Mouse (Mus musculus) neural tube, embryonic 11.5 days (tissue): ENCODE measurements at regions not wholly inside any gene's neighbourhood (a gene's known extent, or its start where the extent isn't known, plus 50 kb on each side); places are given as distances from the start of the nearest gene placed in this dataset.

Source experiments
- ATAC-seq: fragments of 200-750 bp; cut with Nextera tagmentation; 2 replicates; pipeline ENCODE4 v1.8.0; 2017; ENCODE audit warnings: moderate number of reproducible peaks, mild to moderate bottlenecking, moderate TSS enrichment, moderate library complexity; ENCODE audit not compliant: insufficient read depth, low FRiP score, low TSS enrichment
- DNase-seq: peaks from one replicate; pipeline ENCODE4 v3.0.0-alpha.2; 2015; ENCODE audit warnings: low spot score
- H3K27ac ChIP-seq: fragments of 300-500 bp; sonication (generic); 2 replicates; pipeline ENCODE4 v1.5.1; 2014; ENCODE audit warnings: low read depth, mild to moderate bottlenecking, low read length
- H3K27me3 ChIP-seq: fragments of 300-500 bp; sonication (generic); 2 replicates; pipeline ENCODE4 v1.6.1; 2014; ENCODE audit warnings: mild to moderate bottlenecking, low read length, mixed read lengths; ENCODE audit not compliant: control insufficient read depth, insufficient read depth
- H3K36me3 ChIP-seq: fragments of 300-500 bp; sonication (generic); 2 replicates; pipeline ENCODE4 v1.6.1; 2014; ENCODE audit warnings: mild to moderate bottlenecking, low read length, moderate library complexity, mixed read lengths; ENCODE audit not compliant: control insufficient read depth, insufficient read depth
- H3K4me1 ChIP-seq: fragments of 300-500 bp; sonication (generic); 2 replicates; pipeline ENCODE4 v1.6.1; 2014; ENCODE audit warnings: low read length, mixed read lengths; ENCODE audit not compliant: control insufficient read depth, insufficient read depth
- H3K4me2 ChIP-seq: fragments of 300-500 bp; sonication (generic); 2 replicates; pipeline ENCODE4 v1.6.1; 2014; ENCODE audit warnings: low read depth, mild to moderate bottlenecking, moderate library complexity
- H3K4me3 ChIP-seq: fragments of 300-500 bp; sonication (generic); 2 replicates; pipeline ENCODE4 v1.5.1; 2014; ENCODE audit warnings: low read depth, low read length
- H3K9ac ChIP-seq: fragments of 300-500 bp; sonication (generic); 2 replicates; pipeline ENCODE4 v1.6.1; 2014; ENCODE audit warnings: mild to moderate bottlenecking, low read length
- H3K9me3 ChIP-seq: fragments of 300-500 bp; sonication (generic); 2 replicates; pipeline ENCODE4 v1.6.1; 2016; ENCODE audit warnings: low read length; ENCODE audit not compliant: control insufficient read depth
- WGBS: fragments of 180-500 bp; shearing (Covaris S2); extraction: QIAGEN DNeasy Blood & Tissue Kit; methylation state at CpG from one replicate; pipeline ENCODE4 v1.1.7; 2014; 5-methylcytosine and 5-hydroxymethylcytosine counted together

GRCm38 (mm10) chr19:37789576-37790180, 92.1 kb downstream of the Cyp26a1 start:
- Histone ChIP-seq H3K36me3 (no peaks in the 10 kb centered on the region), H3K27ac (no peak overlapping the region), H3K9ac (no peak overlapping the region), H3K4me1 (peaks cover 22% of the 10 kb centered on the region), H3K4me2 (no peak overlapping the region), H3K4me3 (no peak overlapping the region), H3K27me3 (0 out of 2 replicates have a peak, but pooled peaks cover 3% of the 10 kb centered on the region), H3K9me3 (no peaks in the 10 kb centered on the region)
- ATAC-seq (no peak), DNase-seq (no peak)
- WGBS = 14% methylated on average over 12 of the region's 12 CpGs

GRCm38 (mm10) chr19:37790281-37791073, 92.9 kb downstream of the Cyp26a1 start:
- H3K9me3 ChIP-seq = no peaks in the 10 kb centered on the region
- H3K4me1 ChIP-seq = peaks cover 22% of the 10 kb centered on the region
- H3K27me3 ChIP-seq = 0 out of 2 replicates have a peak, but pooled peaks cover 3% of the 10 kb centered on the region
- H3K9ac ChIP-seq = no peak overlapping the region; the same call in 1 of the 2 replicates
- ATAC-seq = peak; percentile 79
- H3K27ac ChIP-seq = no peak overlapping the region
- 10% methylated on average over 24 of the region's 24 CpGs for WGBS
- peak; percentile 60 for DNase-seq
- no peaks in the 10 kb centered on the region for H3K36me3 ChIP-seq
- H3K4me3 ChIP-seq = peak overlapping the region; percentile 3; the same call in 1 of the 2 replicates
- peak overlapping the region; percentile 40 for H3K4me2 ChIP-seq

GRCm38 (mm10) chr19:37793176-37793575, 95.6 kb downstream of the Cyp26a1 start:
- no peaks in the 10 kb centered on the region for H3K36me3 ChIP-seq
- DNase-seq (no peak), ATAC-seq (no peak)
- H3K4me2 ChIP-seq = no peak overlapping the region
- no peak overlapping the region for H3K9ac ChIP-seq
- H3K4me1 ChIP-seq = peaks cover 22% of the 10 kb centered on the region
- no peak overlapping the region for H3K27ac ChIP-seq
- 0 out of 2 replicates have a peak, but pooled peaks cover 3% of the 10 kb centered on the region for H3K27me3 ChIP-seq
- no peak overlapping the region for H3K4me3 ChIP-seq
- H3K9me3 ChIP-seq = no peaks in the 10 kb centered on the region
- 86% methylated on average over 9 of the region's 9 CpGs for WGBS

- Histone ChIP-seq H3K9ac (no peak overlapping the region), H3K4me1 (peaks cover 7% of the 10 kb centered on the region), H3K27ac (no peak overlapping the region), H3K4me3 (no peak overlapping the region), H3K36me3 (no peaks in the 10 kb centered on the region), H3K9me3 (no peaks in the 10 kb centered on the region), H3K27me3 (0 out of 2 replicates have a peak, but pooled peaks cover 3% of the 10 kb centered on the region), H3K4me2 (no peak overlapping the region)
- ATAC-seq (no peak), DNase-seq (no peak)
- 91% methylated on average over 18 of the region's 18 CpGs for WGBS
Measured at GRCm38 (mm10) chr19:37795552-37796343, 98.2 kb downstream of the Cyp26a1 start.

GRCm38 (mm10) chr19:37800161-37800660, 102.6 kb downstream of the Cyp26a1 start:
- no peak overlapping the region for H3K27ac ChIP-seq
- no peak overlapping the region for H3K4me3 ChIP-seq
- H3K27me3 ChIP-seq = no peaks in the 10 kb centered on the region
- ATAC-seq = no peak
- H3K9ac ChIP-seq = no peak overlapping the region
- H3K9me3 ChIP-seq = no peaks in the 10 kb centered on the region
- DNase-seq = no peak
- no peaks in the 10 kb centered on the region for H3K4me1 ChIP-seq
- H3K4me2 ChIP-seq = no peak overlapping the region
- whole genome bisulfite sequencing = 69% methylated on average over 3 of the region's 3 CpGs
- no peaks in the 10 kb centered on the region for H3K36me3 ChIP-seq

- no peaks in the 10 kb centered on the region for H3K9me3 ChIP-seq
- H3K4me1 ChIP-seq = peaks cover 5% of the 10 kb centered on the region; the same call in 1 of the 2 replicates
- H3K36me3 ChIP-seq = no peaks in the 10 kb centered on the region
- WGBS = 85% methylated on average over 11 of the region's 11 CpGs
- H3K27ac ChIP-seq = no peak overlapping the region
- ATAC-seq = no peak
- no peak overlapping the region for H3K4me3 ChIP-seq
- H3K4me2 ChIP-seq = no peak overlapping the region
- no peak overlapping the region for H3K9ac ChIP-seq
- no peaks in the 10 kb centered on the region for H3K27me3 ChIP-seq
- no peak for DNase-seq
Measured at GRCm38 (mm10) chr19:37809666-37810065, 112.1 kb downstream of the Cyp26a1 start.

- peaks cover 5% of the 10 kb centered on the region; the same call in 1 of the 2 replicates for H3K4me1 ChIP-seq
- H3K4me2 ChIP-seq = peak overlapping the region; percentile 24
- no peak overlapping the region; the same call in 1 of the 2 replicates for H3K9ac ChIP-seq
- no peak overlapping the region for H3K27ac ChIP-seq
- no peaks in the 10 kb centered on the region for H3K27me3 ChIP-seq
- peak; percentile 56 for DNase-seq
- ATAC-seq = peak; percentile 48; the same call in 1 of the 2 replicates
- no peaks in the 10 kb centered on the region for H3K36me3 ChIP-seq
- H3K4me3 ChIP-seq = no peak overlapping the region
- H3K9me3 ChIP-seq = no peaks in the 10 kb centered on the region
- WGBS = 12% methylated on average over 19 of the region's 19 CpGs
Measured at GRCm38 (mm10) chr19:37814089-37815073, 116.8 kb downstream of the Cyp26a1 start.
